Mouse (Mus musculus) layer of hippocampus, postnatal 25 days (tissue): ENCODE measurements at regions not wholly inside any gene's neighbourhood (a gene's known extent, or its start where the extent isn't known, plus 50 kb on each side); places are given as distances from the start of the nearest gene placed in this dataset.

Experiments used
- DNase-seq, 2 experiments: peaks; one replicate each; pipeline ENCODE4 v3.0.0; 2022; ENCODE audit warnings: mixed read lengths in 2 of 2, low spot score in 1 of 2; ENCODE audit errors: extremely low spot score in 1 of 2

DNA sequence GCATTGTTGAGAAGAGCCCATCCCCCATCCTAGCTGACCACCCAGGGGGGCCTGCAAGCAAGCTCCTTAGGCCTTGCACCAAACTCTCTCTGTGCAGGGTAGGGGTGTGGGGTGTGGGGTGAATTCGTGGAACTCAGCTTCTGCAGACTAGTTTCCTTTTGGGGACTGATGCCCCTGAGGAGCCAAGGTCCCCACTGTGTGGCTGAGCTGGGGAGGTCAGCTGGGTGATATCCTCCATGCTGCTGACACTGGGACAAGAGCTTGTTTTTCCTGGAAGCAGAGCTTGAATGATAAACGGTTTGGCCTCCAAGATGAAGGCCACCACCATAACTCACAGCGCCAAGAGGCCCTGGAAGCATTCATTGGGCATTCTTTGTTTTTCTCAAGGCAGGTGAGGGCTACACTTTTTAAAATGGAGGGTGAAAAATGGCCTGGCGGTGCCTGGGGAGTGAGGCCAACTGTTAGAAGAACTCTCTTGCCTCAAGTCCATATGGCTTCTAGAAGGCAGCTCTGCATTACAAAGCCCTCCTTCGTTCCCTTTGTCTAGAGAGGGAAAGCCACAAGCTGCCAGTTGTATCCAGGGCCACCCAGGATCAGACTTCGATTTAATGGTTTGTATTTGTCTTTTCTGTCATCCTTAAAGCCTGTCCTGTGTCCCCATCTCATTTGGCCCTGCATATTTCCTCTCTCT lies 98.8 kb downstream of the Tle3 start:
- no peak for DNase-seq

DNA sequence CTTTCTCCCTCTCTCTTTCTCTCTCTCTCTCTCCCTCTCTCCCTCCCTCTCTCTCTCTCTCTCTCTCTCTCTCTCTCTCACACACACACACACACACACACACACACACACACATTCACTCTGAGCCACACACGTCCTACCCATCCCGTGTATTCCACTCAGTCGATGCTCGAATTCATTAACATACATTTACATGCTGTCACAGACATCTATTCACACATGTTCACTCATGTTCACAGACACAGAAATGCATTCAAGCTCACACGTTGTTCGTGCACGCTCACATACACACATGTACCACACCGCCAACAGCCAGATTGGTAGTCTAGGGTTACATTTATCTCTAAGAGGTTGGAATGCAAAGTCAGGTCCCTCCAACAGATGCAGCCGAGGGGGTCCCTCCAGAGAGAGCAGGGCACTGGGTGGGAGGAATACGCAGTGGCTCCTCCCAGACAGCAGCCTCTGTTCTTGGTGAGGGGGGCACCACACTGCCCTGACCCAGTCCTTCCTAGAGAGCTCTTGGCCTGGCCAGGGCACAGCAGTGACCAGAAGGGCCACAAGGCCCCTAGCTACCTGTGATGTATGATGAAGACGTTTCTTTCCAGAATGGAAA lies 96.8 kb downstream of the Tle3 start:
- DNase-seq: no peak

DNA sequence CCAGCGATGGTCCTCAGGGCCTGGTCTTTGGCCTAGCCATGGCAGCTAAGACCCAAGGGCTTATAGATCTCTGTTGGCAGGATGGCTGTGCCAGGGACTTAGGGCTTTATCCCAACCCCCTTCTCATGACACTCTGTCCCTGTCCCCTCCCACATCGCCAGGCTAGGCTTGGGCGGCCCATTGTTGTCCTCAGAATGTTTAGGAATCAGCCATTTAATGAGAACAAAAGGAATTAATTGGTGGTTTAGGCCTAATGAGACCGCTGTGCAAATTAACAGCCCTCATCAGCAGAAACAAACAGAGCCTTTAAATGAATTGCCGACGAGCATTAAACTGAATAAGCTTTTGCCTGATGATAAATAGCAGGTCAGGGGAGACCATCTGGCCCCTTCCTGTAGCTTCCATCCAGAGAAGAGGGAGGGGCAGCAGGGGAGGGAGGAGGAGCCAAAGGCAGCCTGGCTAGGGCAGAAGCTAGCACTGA lies 96.2 kb downstream of the Tle3 start:
- DNase-seq: peak in 1 of 2 experiments; percentile 20
